Mouse (Mus musculus) limb, embryonic 10.5 days (tissue): ENCODE measurements at regions not wholly inside any gene's neighbourhood (a gene's known extent, or its start where the extent isn't known, plus 50 kb on each side); places are given as distances from the start of the nearest gene placed in this dataset.

Experiments used
- DNase-seq: peaks from one replicate; pipeline ENCODE4 v3.0.0-alpha.2; 2017; ENCODE audit warnings: low spot score
- H3K27ac ChIP-seq: fragments of 300-500 bp; sonication (generic); 2 replicates; pipeline ENCODE4 v1.5.1; 2016; ENCODE audit warnings: mild to moderate bottlenecking
- H3K27me3 ChIP-seq: fragments of 300-500 bp; sonication (generic); 2 replicates; pipeline ENCODE4 v1.6.1; 2016; ENCODE audit warnings: low read depth, mild to moderate bottlenecking; ENCODE audit not compliant: poor library complexity, severe bottlenecking
- H3K36me3 ChIP-seq: fragments of 300-500 bp; sonication (generic); 2 replicates; pipeline ENCODE4 v1.6.1; 2016; ENCODE audit warnings: mild to moderate bottlenecking, moderate library complexity
- H3K4me1 ChIP-seq: fragments of 300-500 bp; sonication (generic); 2 replicates; pipeline ENCODE4 v1.6.1; 2016
- H3K4me3 ChIP-seq: fragments of 300-500 bp; sonication (generic); 2 replicates; pipeline ENCODE4 v1.5.1; 2016; ENCODE audit warnings: mild to moderate bottlenecking, moderate library complexity
- H3K9me3 ChIP-seq: fragments of 300-500 bp; sonication (generic); replicated peaks from 2 replicates; pipeline ENCODE4 v1.6.1; 2016; ENCODE audit warnings: mild to moderate bottlenecking
- WGBS: fragments of 180-500 bp; shearing (Covaris S2); methylation state at CpG from one replicate; pipeline ENCODE4 v1.1.7; 2016; 5-methylcytosine and 5-hydroxymethylcytosine counted together

DNA sequence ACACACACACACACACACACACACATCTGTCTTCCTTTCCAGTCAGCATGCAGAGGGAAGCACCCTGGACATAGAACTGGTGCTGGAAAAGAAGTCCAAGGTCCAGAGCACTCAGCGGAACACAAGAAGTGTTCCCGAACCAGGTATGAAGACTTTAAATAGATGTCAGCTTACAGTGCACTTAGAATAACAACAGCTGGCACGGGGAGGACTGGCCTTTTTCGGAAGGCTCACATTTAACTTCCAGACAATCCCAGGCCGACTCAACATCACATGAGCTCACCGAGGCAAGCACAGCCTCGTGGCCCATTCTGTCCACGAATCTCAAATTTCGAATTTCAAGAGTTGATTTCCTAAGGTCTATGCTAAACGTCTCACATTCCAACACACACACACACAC, 70.9 kb upstream of the Slc25a33 start:
- Histone ChIP-seq H3K27ac (peak overlapping the region; percentile 7; the same call in 1 of the 2 replicates), H3K4me1 (peaks cover 20% of the 10 kb centered on the region), H3K27me3 (no peaks in the 10 kb centered on the region), H3K36me3 (no peaks in the 10 kb centered on the region), H3K9me3 (no peaks in the 10 kb centered on the region), H3K4me3 (no peak overlapping the region)
- no peak for DNase-seq
- 89% methylated on average over 10 of the region's 10 CpGs for WGBS

DNA sequence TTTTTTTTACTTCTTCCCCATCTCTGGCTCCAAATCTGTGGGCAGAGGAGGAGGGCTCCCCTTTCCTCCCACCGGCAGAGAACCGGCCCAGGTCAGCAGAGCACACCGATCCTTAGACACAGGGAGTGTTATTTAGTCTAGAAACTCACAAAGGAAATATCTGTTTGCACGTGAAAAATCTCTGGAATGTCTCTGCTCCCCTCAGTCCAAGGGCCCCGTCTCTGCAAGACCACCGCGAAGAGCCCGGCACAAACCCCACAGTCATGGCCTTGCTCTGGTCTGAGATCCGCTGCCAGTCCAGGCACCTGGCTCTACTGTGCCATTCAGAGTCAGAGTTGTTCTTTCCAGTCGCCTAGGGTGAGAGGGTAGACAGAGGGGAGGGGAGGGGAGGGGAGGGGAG, 69.7 kb upstream of the Slc25a33 start:
- Histone ChIP-seq H3K36me3 (no peaks in the 10 kb centered on the region), H3K27ac (peak overlapping the region; percentile 26; the same call in 1 of the 2 replicates), H3K27me3 (no peaks in the 10 kb centered on the region), H3K9me3 (no peaks in the 10 kb centered on the region), H3K4me1 (peaks cover 28% of the 10 kb centered on the region), H3K4me3 (no peak overlapping the region)
- 65% methylated on average over 9 of the region's 10 CpGs for WGBS
- DNase-seq = no peak

DNA sequence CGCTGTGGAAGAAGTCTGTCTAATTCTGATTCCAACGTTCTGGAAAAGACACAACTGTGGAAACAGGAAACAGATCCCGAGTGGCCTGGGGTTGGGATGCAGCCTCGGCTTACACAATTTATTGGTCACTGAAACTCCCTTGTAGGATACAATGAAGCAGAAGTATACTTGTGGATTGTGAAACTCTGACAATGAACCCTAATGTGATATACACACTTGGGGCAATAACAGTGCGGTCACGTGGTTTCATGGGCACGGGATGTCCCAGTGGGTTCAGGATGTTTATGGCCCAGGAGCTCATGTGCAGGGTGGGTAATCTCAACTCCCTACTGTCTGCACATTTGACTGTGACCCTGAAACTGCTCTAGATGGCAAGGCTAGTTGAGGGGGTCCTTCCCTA, 68.8 kb upstream of the Slc25a33 start:
- no peaks in the 10 kb centered on the region for H3K36me3 ChIP-seq
- peaks cover 28% of the 10 kb centered on the region for H3K4me1 ChIP-seq
- no peaks in the 10 kb centered on the region for H3K27me3 ChIP-seq
- no peak for DNase-seq
- peak overlapping the region; percentile 54; the same call in 1 of the 2 replicates for H3K27ac ChIP-seq
- no peaks in the 10 kb centered on the region for H3K9me3 ChIP-seq
- H3K4me3 ChIP-seq = no peak overlapping the region
- 90% methylated on average over 7 of the region's 7 CpGs for WGBS

DNA sequence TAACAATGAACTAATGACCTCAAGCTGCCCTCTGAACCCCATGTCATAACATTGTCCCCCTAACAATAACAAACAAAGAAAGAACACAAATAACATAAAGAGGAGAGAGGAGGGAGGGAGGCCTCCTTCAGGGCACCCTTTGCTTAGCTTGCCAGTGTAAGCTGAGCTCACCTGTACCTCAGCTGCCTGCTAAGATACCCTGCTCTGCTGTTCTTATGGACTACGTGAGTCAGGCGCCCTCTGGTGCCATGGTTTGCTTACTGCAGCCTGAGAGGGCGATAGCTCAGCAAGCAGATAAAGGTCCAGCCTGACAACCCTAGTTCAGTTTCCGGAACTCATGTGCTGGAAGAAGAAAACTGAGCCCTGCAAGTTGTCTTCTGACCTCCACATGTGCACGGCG, 67.8 kb upstream of the Slc25a33 start:
- no peak overlapping the region for H3K27ac ChIP-seq
- DNase-seq = peak; percentile 54
- no peaks in the 10 kb centered on the region for H3K9me3 ChIP-seq
- no peaks in the 10 kb centered on the region for H3K27me3 ChIP-seq
- no peak overlapping the region for H3K4me3 ChIP-seq
- no peaks in the 10 kb centered on the region for H3K36me3 ChIP-seq
- H3K4me1 ChIP-seq = peaks cover 26% of the 10 kb centered on the region
- 67% methylated on average over 6 of the region's 6 CpGs for WGBS

DNA sequence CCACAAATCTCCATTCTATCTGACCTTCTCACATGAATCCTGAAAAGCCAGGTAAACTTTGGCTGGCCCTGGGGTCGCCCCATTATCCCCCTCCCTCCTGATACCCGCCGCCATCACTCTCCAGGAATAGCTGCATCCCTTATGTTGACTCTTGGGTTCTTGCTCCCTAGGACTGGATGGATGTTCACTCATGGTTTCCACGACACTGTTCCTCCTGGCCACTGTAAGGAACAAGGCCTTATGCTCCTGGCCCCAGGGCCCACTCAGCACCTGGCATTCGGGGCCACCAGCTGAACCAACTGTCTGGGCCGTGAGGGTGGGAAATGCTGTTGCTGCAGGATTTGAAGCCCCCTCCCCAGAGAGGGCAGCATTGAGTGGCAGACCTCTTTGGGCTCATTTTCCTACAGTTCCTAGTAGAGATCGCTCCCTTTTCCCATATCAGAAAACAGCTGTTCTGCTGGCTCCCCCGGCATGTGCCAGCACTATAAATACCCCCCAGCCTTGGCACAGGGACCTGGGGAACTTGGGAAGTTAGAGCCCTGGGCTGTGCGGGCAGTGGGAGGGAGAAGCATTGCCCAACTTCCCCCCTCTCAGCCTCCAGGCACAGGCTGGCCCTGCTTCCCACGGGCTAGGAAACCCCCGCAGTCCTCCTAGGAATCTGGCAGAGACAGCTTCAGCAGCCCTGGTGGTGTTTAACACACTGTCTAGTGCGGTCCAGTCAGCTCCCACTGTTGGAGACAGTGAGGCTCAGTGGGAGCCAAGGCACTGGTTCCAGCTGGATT, 66.6 kb upstream of the Slc25a33 start:
- H3K4me1 ChIP-seq = peaks cover 21% of the 10 kb centered on the region
- 79% methylated on average over 12 of the region's 12 CpGs for WGBS
- no peak for DNase-seq

DNA sequence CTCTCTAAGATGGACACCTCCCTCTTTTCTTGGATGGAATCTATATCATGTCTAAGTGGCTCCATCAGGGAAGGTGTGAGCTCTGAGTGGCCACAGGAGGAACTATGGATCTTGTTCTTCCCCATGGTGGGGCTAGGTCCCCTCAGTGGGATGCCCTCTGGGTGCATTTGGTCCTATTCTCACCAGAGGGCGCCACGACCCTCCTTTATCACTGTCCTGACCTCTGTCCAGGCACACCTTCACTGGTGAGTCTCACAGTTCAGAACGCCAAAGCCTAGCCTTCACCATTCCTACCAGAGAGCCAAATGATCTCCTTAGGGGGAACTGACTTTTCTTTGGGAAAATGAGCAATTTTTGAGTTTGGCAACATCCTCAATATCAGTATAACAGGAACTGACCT, 64.6 kb upstream of the Slc25a33 start:
- WGBS = 13% methylated on average over 3 of the region's 3 CpGs
- DNase-seq = peak; percentile 68

More for the DNA sequence above, 66.6 kb upstream of the Slc25a33 start:
- H3K9me3 ChIP-seq = no peaks in the 10 kb centered on the region
- peak overlapping the region; percentile 53 for H3K27ac ChIP-seq
- no peaks in the 10 kb centered on the region for H3K36me3 ChIP-seq
- no peaks in the 10 kb centered on the region for H3K27me3 ChIP-seq
- no peak overlapping the region for H3K4me3 ChIP-seq

DNA sequence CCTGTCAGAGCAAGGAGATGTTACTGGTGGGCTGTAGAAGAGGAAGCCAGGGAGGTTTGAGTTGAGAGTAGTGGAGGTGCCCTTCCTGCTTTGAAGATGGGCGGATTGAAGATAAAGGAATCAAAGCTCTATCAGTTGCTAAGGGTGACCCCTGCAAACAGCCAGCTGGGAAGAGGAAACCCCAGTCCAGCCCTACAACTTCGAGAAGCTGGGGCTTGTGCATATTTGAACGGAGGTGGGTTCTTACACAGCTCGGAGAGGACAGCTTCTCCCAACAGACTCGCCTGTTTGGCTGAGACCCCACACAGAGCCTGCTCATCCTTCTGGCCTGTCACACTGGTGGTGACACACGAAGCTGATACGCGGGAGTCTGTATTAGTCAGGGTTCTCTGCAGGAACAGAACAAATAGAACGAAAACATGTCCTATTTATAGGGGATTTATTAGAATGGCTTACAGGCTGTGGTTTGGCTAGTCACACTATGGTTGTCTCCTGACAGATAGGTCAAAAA, 60.6 kb upstream of the Slc25a33 start:
- Histone ChIP-seq H3K27ac (no peak overlapping the region), H3K4me1 (peaks cover 34% of the 10 kb centered on the region), H3K36me3 (no peaks in the 10 kb centered on the region), H3K9me3 (no peaks in the 10 kb centered on the region), H3K27me3 (no peaks in the 10 kb centered on the region), H3K4me3 (no peak overlapping the region)
- WGBS = 83% methylated on average over 9 of the region's 9 CpGs
- DNase-seq = no peak

More for the DNA sequence above, 64.6 kb upstream of the Slc25a33 start:
- Histone ChIP-seq H3K9me3 (no peaks in the 10 kb centered on the region), H3K4me3 (no peak overlapping the region), H3K4me1 (peaks cover 19% of the 10 kb centered on the region), H3K36me3 (no peaks in the 10 kb centered on the region), H3K27me3 (no peaks in the 10 kb centered on the region), H3K27ac (no peak overlapping the region; the same call in 1 of the 2 replicates)

DNA sequence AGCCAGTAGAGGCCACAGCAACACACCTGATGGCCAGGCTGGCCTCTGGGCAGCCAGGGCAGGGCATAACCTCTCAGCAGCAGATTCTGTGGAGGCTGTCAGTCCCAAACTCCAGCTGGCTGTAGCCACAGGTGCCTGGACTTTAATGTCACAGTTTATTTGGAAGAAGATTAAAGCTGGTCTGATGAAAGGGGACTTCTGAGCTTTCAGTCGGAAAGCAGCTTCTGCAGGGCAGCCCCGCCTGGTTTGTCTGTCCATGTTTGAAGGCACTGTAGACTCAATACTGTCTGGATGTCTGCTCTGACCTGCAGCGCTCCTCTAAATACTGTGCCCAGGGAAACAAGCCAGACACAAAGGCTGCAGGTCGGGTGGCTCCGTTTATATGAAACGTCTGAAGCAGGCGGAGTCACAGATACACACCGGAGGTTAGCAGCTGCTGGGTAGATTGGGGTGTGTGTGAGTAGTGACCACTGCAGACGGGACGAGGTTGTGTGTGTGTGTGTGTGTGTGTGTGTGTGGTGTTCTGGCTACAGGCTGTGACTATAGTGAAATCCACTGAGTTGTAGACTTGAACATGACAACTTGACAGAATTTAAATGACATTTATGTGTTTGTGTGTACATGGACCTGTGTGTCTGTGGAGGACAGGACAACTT, 58.5 kb upstream of the Slc25a33 start:
- DNase-seq = no peak
- Histone ChIP-seq H3K4me3 (no peak overlapping the region), H3K36me3 (no peaks in the 10 kb centered on the region), H3K27me3 (no peaks in the 10 kb centered on the region), H3K27ac (peak overlapping the region; percentile 67), H3K9me3 (no peaks in the 10 kb centered on the region), H3K4me1 (peaks cover 27% of the 10 kb centered on the region)
- WGBS = 47% methylated on average over 10 of the region's 10 CpGs

DNA sequence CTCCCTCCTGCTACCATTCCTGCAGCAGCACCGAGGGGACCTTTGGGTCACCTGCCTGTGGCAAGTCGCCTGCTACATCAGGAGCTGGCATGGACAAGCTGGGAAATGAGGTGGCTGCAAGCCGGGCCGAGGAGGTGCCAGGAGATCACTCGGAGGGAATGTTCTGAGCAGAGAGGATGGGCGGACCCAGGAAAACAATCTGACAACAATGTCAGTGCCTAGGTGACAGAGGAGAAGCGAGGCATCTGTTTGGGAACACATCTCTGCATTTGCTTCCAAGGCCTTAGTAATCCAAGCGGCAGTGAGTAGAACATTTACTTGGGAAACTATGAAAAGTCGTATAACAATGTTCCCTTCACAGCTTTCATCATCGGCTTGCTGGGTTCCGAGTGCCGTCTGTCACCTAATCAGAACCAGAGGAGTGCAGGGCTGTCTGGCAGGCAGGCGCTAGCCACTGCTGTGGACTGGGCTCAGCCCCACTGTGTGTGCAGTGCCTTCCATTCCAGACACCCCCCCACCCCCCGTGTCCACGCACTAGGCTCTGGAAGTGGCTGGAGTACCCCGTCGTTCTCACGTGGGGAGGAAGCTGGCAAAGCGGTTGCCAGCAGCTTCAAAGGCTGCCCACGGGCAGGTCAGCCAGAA, 56.6 kb upstream of the Slc25a33 start:
- Histone ChIP-seq H3K27ac (peak overlapping the region; percentile 71), H3K27me3 (no peaks in the 10 kb centered on the region), H3K36me3 (no peaks in the 10 kb centered on the region), H3K9me3 (no peaks in the 10 kb centered on the region), H3K4me1 (peaks cover 27% of the 10 kb centered on the region), H3K4me3 (no peak overlapping the region)
- 67% methylated on average over 20 of the region's 20 CpGs for WGBS
- DNase-seq = no peak

DNA sequence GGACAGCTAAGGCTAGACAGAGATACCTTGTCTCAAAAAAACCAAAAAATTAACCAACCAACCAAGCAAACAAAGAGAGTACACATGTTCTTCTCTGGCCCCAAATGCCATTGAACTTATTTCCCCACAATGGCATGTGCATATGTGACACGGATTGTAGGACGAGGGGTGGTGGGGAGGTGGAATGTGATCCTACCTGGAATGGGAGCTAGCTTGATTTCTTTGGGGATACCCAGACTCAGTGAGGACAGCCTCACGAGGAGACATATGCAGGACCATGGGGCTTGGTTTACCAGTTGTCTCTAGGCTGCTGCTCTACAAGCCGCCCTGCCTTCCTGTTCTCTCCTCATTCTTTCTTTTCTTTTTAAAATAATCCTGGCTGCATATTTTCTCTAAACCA, 55.9 kb upstream of the Slc25a33 start:
- Histone ChIP-seq H3K36me3 (no peaks in the 10 kb centered on the region), H3K9me3 (no peaks in the 10 kb centered on the region), H3K27ac (peak overlapping the region; percentile 71), H3K4me1 (peaks cover 27% of the 10 kb centered on the region), H3K27me3 (no peaks in the 10 kb centered on the region), H3K4me3 (no peak overlapping the region)
- 97% methylated on average over 4 of the region's 4 CpGs for WGBS
- DNase-seq = no peak

DNA sequence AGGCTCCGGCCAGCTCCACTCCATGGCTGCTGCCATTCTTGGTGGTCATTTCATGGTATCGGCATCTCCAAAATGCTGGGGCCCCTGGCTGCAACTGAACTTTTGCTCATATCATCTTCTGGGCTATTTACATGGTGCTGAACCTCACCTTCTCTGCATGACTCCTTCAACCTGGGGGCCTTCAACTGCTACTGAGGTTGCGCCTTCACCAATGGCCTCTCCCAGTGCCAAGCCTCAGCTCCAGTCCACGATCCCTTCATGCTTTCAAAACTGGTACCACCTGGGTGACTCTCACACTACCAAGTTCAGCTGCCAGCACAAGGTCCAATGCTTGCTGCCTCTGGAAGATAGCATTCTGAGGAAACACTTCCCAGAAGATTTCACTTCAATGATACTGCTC, 53.7 kb upstream of the Slc25a33 start:
- WGBS = 96% methylated on average over 4 of the region's 4 CpGs
- no peak for DNase-seq
- no peaks in the 10 kb centered on the region for H3K9me3 ChIP-seq
- no peaks in the 10 kb centered on the region for H3K36me3 ChIP-seq
- H3K4me1 ChIP-seq = peaks cover 27% of the 10 kb centered on the region
- no peaks in the 10 kb centered on the region for H3K27me3 ChIP-seq
- H3K4me3 ChIP-seq = no peak overlapping the region
- H3K27ac ChIP-seq = no peak overlapping the region
